Mouse (Mus musculus): ENCODE data around the gene Usp19.
A peak's percentile ranks its signal among the peaks of the same experiment; 100 is the strongest.

- no peak for TF ChIP-seq CTCF (IDR thresholded peaks at IDR 0.05; ENCODE audit: control insufficient read depth, insufficient read depth, insufficient replicate concordance, low read depth, low read length)
- peak; percentile 12; the same call in 1 of the 2 replicates for TF ChIP-seq POLR2A (IDR thresholded peaks at IDR 0.05; ENCODE audit: control insufficient read depth, low read depth, low read length)
Observed at GRCm38 (mm10) chr9:108508776-108509175, 18.4 kb downstream of the Usp19 start.

Measured in testis, adult 2 months (tissue).